In the genomic region with DNA sequence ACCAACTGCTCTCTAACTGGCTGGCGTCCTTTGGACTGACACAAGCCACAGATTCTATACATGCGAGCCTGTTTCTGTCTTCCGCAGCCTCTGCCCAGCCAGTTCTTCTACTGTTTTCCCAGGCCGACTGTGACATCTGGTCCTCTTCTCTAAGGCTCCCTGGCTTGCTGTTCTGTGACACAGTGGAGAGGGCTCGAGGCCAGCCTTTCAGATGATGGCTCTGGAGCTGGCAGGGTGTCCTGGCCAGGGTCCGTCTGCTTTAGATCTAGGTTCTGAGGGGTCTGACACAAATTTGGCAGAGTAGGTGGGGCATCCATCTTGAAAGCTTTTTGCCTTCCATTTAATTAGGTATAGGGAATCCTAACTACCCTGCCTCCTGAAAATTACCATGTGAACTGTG, we compare ENCODE assay signal across 13 mouse cellular contexts. TPM values are rescaled to one million over a fixed set of nuclear protein-coding genes. Genes with fewer than 3 reads are reported as not detected.
DNase-seq lines count a peak whose midpoint lies in the region; ATAC-seq lines count a peak whose summit lies in the region.
"Had no signal": no experiment of that assay in that cellular context is flagged by ENCODE, and none has a peak within 500 bp of the region (broad histone marks: within the 10 kb centered on the region; RNA-seq: fewer than 3 reads in every experiment).

No protein-coding gene starts in this region.

- peak; percentile 72 for DNase-seq in cerebellum, adult 11-12 months
- DNase-seq in left cerebral cortex, postnatal 4 days = peak; percentile 89
- DNase-seq in left cerebral cortex, postnatal 25 days (ENCODE audit: low spot score in 2 of 2) = no peak
- peak; percentile 12 for DNase-seq in MN1 (ENCODE audit: low spot score)
- DNase-seq in cerebellum, postnatal 10 days = peak; percentile 84 to 92
- DNase-seq in left cerebral cortex, adult 8-10 months (ENCODE audit: low spot score in 2 of 2) = no peak
- DNase-seq: adrenal gland, postnatal 25 days; heart, adult 11 months; right cerebral cortex, postnatal 25 days had no signal

- no peak for ATAC-seq in cerebellum, adult (ENCODE audit: insufficient number of reproducible peaks, low FRiP score, low TSS enrichment)
- ATAC-seq in CD4-positive, CD25-positive, alpha-beta regulatory T cell, adult 4 months = no peak
- ATAC-seq: activated CD4-positive, CD25-positive, alpha-beta regulatory T cell, adult 4 months; intestine, embryonic 15.5 days had no signal

- intact Hi-C loops in left cerebral cortex, postnatal 4 days (cut with DNase I) = no loop called here
- intact Hi-C loops in left cerebral cortex, postnatal 25 days (cut with DNase I) = no loop called here

RNA-seq across cellular contexts. Expression of a gene that starts 17.6 kb away (rescaled TPM):
- 1 to 10 TPM; 1.6 to 2.5 TPM for total RNA-seq in left cerebral cortex, postnatal 4 days (2021)
- total RNA-seq in left cerebral cortex, postnatal 25 days (2021) = 1 to 10 TPM; 5.8 to 8.4 TPM
- 10 to 100 TPM in 2 of 4 experiments, 1 to 10 TPM in 2; 8.7 to 12.0 (median 10.3) TPM for total RNA-seq in left cerebral cortex, adult 8-10 months (2022)
- 10 to 100 TPM in 1 of 2 experiments, 1 to 10 TPM in 1; 9.2 to 19.4 TPM for polyA plus RNA-seq in CD4-positive, CD25-positive, alpha-beta regulatory T cell, adult 4 months (2017; shearing (Covaris generic))

Comparison
In these comparisons a context has a peak if more than half of its experiments do, and no peak if none do; other contexts are left out.
1. DNase-seq: peak in cerebellum, adult 11-12 months (single experiment), left cerebral cortex, postnatal 4 days (single experiment), MN1 (single experiment) and cerebellum, postnatal 10 days (2 of 2); none in left cerebral cortex, postnatal 25 days (0 of 2) and left cerebral cortex, adult 8-10 months (0 of 2).